Mouse (Mus musculus) sigmoid colon, adult 10 weeks (tissue): Measurements from ENCODE around the gene Ifitm2. TPM values are rescaled to one million over a fixed set of nuclear protein-coding genes. Genes with fewer than 3 reads are reported as not detected.

Source experiments
- polyA plus RNA-seq: library from polyadenylated mRNA; stranded (reverse); fragments of 350-450 nt; fragmentation: Illumina TruSeq; extraction: RNeasy Lipid Tissue Mini Kit (QIAGEN cat#74804); gene quantifications from one replicate; pipeline ENCODE4 v1.2.3, GENCODE M21; 2014; ENCODE audit warnings: low read depth, low replicate concordance

Gene Ifitm2
- 56.8 TPM for polyA plus RNA-seq

GRCm38 (mm10) chr7:140955758-140956555 lies at the start of gene Ifitm2, which contains the start of gene Gm45717:
Ifitm2 (minus strand) TSS chr7:140955987.
Gm45717 (minus strand) TSS chr7:140955937.

DNA sequence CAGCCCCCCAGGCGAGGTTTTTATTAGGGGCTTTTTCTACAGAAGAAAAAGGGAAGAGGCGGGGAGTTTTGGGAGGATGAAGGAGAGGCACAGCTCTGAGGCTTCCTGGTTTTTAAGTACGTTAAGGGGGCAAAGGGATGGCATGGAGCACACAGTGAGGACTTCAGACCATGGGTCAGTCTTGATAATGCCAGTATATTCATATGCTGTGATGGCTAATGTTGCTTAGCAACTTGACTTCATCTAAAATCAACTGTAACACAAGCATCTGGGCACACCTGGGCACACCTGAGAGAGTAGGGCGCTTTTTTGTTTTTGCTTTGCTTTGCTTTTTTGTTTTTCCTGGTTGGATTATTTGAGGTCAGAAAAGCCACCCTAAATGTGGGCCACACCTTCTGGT lies 11.1 kb upstream of the Ifitm2 start, which contains the start of gene Ifitm1:
Ifitm1 (plus strand) TSS at position 301 of the 400 bp plus-strand sequence.

GRCm38 (mm10) chr7:140949824-140950530 lies 5.8 kb downstream of the Ifitm2 start, which contains the start of gene Ifitm5:
Ifitm5 (minus strand) TSS chr7:140950291.

DNA sequence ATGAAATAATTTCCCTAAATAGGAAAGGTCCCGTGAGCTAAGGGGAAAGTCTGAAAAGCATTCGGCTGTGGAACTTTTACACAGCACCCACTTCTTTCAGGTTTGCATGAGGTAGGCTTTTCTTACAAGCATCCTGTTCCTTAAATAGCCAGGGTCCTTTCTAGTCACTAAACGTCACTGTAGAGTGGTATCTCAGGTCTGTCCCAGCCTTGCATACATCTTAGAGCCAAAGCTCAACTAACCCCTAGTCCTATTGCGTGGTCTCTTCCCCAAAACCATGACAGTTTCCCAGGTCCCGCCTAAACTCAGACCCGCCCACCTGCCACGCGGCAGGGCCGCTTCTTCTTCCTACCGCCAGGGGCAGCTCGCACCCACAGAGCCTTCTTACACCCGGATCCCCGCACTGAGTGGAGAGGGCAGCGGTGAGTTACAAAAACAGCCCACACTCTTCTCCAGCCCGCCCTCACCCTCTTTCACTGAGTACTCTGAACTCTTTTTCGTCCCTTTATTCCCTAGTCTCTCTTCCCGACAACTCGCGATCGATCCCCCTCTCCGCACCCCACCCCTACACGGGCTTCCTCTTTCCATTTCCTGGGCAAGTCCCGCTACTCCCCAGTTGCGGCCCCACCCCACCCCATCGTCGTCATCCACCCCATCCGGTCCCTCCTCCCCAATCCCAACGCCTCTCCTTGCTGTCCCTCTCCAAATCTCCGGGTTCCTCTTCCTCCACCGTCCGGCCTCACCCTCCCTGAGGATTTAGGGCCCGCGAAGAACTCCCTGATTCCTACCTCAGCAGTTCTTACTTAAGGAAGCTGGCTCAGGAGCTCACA lies 14.3 kb downstream of the Ifitm2 start, which contains the start of gene Pgghg:
Pgghg (plus strand) TSS at position 170 of the 830 bp plus-strand sequence.

DNA sequence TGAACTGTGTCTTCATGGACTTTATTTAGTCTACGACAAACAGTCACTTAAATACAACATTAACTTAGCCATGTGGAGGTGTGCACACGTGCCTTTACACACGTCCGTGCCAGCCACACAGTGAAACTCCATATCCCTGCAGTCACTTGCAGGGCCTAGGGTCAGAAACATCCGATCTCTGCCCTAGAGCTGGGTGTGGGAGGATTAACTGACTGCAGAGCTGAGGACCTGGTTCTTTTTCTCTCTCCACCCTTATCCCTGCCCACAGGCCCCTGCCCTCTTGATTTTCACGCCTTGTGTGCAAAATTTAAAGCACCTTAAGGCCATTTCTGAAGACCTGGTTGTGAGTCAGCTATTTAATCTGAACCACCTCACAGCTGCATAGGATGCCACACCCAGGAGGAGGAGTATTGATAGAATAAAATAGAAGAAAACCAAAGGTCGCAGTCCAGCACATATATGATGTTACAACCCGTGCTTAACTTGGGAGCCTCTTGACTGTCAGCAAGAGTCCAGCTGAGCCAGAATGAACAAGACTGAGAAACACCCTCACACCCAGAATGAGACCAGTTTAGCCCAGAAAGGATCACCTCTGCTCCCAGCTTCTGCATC lies 35.3 kb downstream of the Ifitm2 start, which contains the start of gene Nlrp6:
Nlrp6 (plus strand) TSS at position 485 of the 612 bp plus-strand sequence.

Other genes starting within 250 kb of the Ifitm2 start
- 26.0 TPM for gene Cyp2e1, start 192.2 kb downstream of the Ifitm2 start, polyA plus RNA-seq
- gene Syce1, start 168.1 kb downstream of the Ifitm2 start, polyA plus RNA-seq: not detected
- gene Zfp941, start 133.8 kb downstream of the Ifitm2 start, polyA plus RNA-seq: 1.5 TPM
- gene Urah, start 121.0 kb downstream of the Ifitm2 start, polyA plus RNA-seq: 11.3 TPM
- not detected for gene Scgb1c1, start 110.4 kb downstream of the Ifitm2 start, polyA plus RNA-seq
- not detected for gene Odf3, start 108.2 kb downstream of the Ifitm2 start, polyA plus RNA-seq
- not detected for gene Gm45785, start 99.7 kb downstream of the Ifitm2 start, polyA plus RNA-seq
- gene Ric8a, start 99.0 kb downstream of the Ifitm2 start, polyA plus RNA-seq: 6.9 TPM
- 3.0 TPM for gene Bet1l, start 98.4 kb downstream of the Ifitm2 start, polyA plus RNA-seq
- 117 TPM for gene Psmd13, start 74.0 kb downstream of the Ifitm2 start, polyA plus RNA-seq
- gene Sirt3, start 73.7 kb downstream of the Ifitm2 start, polyA plus RNA-seq: 8.5 TPM
- gene Cox8b, start 55.5 kb downstream of the Ifitm2 start, polyA plus RNA-seq: not detected
- gene Nlrp6, start 35.1 kb downstream of the Ifitm2 start, polyA plus RNA-seq: 26.6 TPM
- gene Pgghg, start 14.6 kb downstream of the Ifitm2 start, polyA plus RNA-seq: 0.82 TPM
- gene Ifitm5, start 5.7 kb downstream of the Ifitm2 start, polyA plus RNA-seq: not detected
- not detected for gene Gm45717, start 50 bp downstream of the Ifitm2 start, polyA plus RNA-seq
- gene Ifitm1, start 11.2 kb upstream of the Ifitm2 start, polyA plus RNA-seq: 9.0 TPM
- 7.6 TPM for gene Ifitm3, start 54.8 kb upstream of the Ifitm2 start, polyA plus RNA-seq
- gene Ifitm6, start 61.9 kb upstream of the Ifitm2 start, polyA plus RNA-seq: 1.4 TPM
- gene Gm17387, start 73.1 kb upstream of the Ifitm2 start, polyA plus RNA-seq: not detected
- 0.19 TPM for gene B4galnt4, start 105.1 kb upstream of the Ifitm2 start, polyA plus RNA-seq
- 0.69 TPM for gene Pkp3, start 122.2 kb upstream of the Ifitm2 start, polyA plus RNA-seq
- gene Sigirr, start 144.6 kb upstream of the Ifitm2 start, polyA plus RNA-seq: 2.9 TPM
- gene Ano9, start 161.8 kb upstream of the Ifitm2 start, polyA plus RNA-seq: 59.9 TPM
- gene Ptdss2, start 166.4 kb upstream of the Ifitm2 start, polyA plus RNA-seq: 17.4 TPM
- gene Rnh1, start 216.9 kb upstream of the Ifitm2 start, polyA plus RNA-seq: 2.4 TPM
- gene Hras, start 238.0 kb upstream of the Ifitm2 start, polyA plus RNA-seq: 5.6 TPM
- 1.1 TPM for gene Lrrc56, start 238.2 kb upstream of the Ifitm2 start, polyA plus RNA-seq